Mouse (Mus musculus) testis, adult 2 months (tissue): ENCODE measurements around the gene Hoxb4.

Experiments
- CTCF ChIP-seq: fragments of 200-500 bp; IDR thresholded peaks from 2 replicates; pipeline ENCODE4 v1.5.1; 2012; ENCODE audit warnings: low read depth, mild to moderate bottlenecking, inconsistent platforms, low read length, moderate library complexity; ENCODE audit not compliant: control insufficient read depth, insufficient read depth, insufficient replicate concordance
- POLR2A ChIP-seq: fragments of 200-500 bp; IDR thresholded peaks from 2 replicates; pipeline ENCODE4 v1.6.1; 2012; ENCODE audit warnings: low read depth, mild to moderate bottlenecking, inconsistent platforms, low read length, moderate library complexity; ENCODE audit not compliant: control insufficient read depth

- TF ChIP-seq POLR2A, result no peak
- TF ChIP-seq CTCF, result no peak
Measured at GRCm38 (mm10) chr11:96296997-96297396, 21.1 kb upstream of the Hoxb4 start.
